Mouse (Mus musculus): ENCODE data around the gene Csrnp3.

- TF ChIP-seq CTCF (IDR thresholded peaks at IDR 0.05) (no peak), POLR2A (IDR thresholded peaks at IDR 0.05; ENCODE audit: insufficient read depth, low read depth, low read length) (no peak)
Observed at GRCm38 (mm10) chr2:65891590-65891989, 46.0 kb downstream of the Csrnp3 start.
